In the genomic region with DNA sequence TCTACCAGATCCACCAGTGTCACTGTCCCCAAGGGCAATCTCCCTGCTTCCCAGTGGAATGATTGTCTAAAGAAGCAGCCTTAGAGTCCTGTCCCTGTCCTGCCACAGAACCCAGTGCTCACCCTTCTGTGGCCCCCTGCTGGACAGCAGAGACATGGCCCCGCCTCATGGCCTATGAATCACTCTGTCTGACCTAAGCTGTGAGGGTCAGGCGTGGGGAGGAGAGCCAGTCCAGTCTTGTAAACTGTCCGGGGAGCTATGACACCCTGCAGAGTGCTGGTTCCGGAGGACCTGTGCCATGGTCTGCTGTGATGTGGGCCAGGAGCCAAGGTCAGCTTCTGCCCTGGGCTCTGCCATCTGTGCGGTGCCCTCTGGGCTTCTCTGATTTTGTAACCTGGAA, we compare ENCODE assay signal across 8 mouse cellular contexts.
A peak's percentile ranks its signal among the peaks of the same experiment; 100 is the strongest.
DNase-seq lines count a peak whose midpoint lies in the region; ATAC-seq and TF ChIP-seq lines count a peak whose summit lies in the region.

No protein-coding gene starts in this region.

- peak; percentile 85 for DNase-seq in 3T3-L1 (ENCODE audit: low read depth, low spot score)
- DNase-seq in G1E (ENCODE audit: low spot score): peak; percentile 58
- DNase-seq in cerebellum, adult 2 months: peak; percentile 68 to 70
- peak; percentile 70 to 83 for DNase-seq in gastrocnemius, postnatal 4 days (ENCODE audit: low spot score in 2 of 2)
- DNase-seq in kidney, adult 8-10 months: peak; percentile 59 to 72
- DNase-seq in lung, embryonic 14.5 days: peak; percentile 81
- peak; percentile 74 for DNase-seq in retina, postnatal 1 day
- no peak for DNase-seq in frontal cortex, postnatal 25 days (ENCODE audit: low spot score in 2 of 2)

- ATAC-seq in G1E (ENCODE audit: extremely low read depth, insufficient number of reproducible peaks, low FRiP score, poor library complexity, severe bottlenecking): peak; percentile 57
- ATAC-seq in lung, embryonic 14.5 days (ENCODE audit: insufficient read depth): peak; percentile 84

- H3K4me3 ChIP-seq in G1E (ENCODE audit: low read depth, low read length): no peak overlapping the region
- no peak overlapping the region for H3K4me3 ChIP-seq in cerebellum, adult 2 months (replicated peaks; ENCODE audit: insufficient read depth, low read depth, low read length)
- H3K4me3 ChIP-seq in lung, embryonic 14.5 days (ENCODE audit: low read depth, low read length): no peak overlapping the region

- H3K4me2 ChIP-seq in lung, embryonic 14.5 days: no peak overlapping the region

- H3K9ac ChIP-seq in lung, embryonic 14.5 days: no peak overlapping the region

- no peak for TF ChIP-seq POLR2A in cerebellum, adult 2 months (IDR thresholded peaks at IDR 0.05; ENCODE audit: borderline replicate concordance, insufficient read depth, low read length)

- peaks cover 28% of the 10 kb centered on the region for H3K27me3 ChIP-seq in G1E (ENCODE audit: insufficient read depth, low read length)
- no peaks in the 10 kb centered on the region for H3K27me3 ChIP-seq in cerebellum, adult 2 months (ENCODE audit: control insufficient read depth, insufficient read depth, low read length)
- no peaks in the 10 kb centered on the region for H3K27me3 ChIP-seq in lung, embryonic 14.5 days (ENCODE audit: insufficient read depth, low read length)

- no peak overlapping the region for H3K27ac ChIP-seq in cerebellum, adult 2 months (ENCODE audit: insufficient read depth, low read length)
- no peak overlapping the region for H3K27ac ChIP-seq in lung, embryonic 14.5 days (ENCODE audit: low read depth)

- no peaks in the 10 kb centered on the region for H3K36me3 ChIP-seq in G1E (replicated peaks)
- no peaks in the 10 kb centered on the region for H3K36me3 ChIP-seq in lung, embryonic 14.5 days (ENCODE audit: insufficient read depth)

- H3K4me1 ChIP-seq in G1E (ENCODE audit: insufficient read depth, low read depth, low read length): no peaks in the 10 kb centered on the region
- peaks cover 17% of the 10 kb centered on the region for H3K4me1 ChIP-seq in cerebellum, adult 2 months (ENCODE audit: control insufficient read depth, insufficient read depth, low read length)
- H3K4me1 ChIP-seq in lung, embryonic 14.5 days (ENCODE audit: insufficient read depth): no peaks in the 10 kb centered on the region

- no peaks in the 10 kb centered on the region for H3K9me3 ChIP-seq in G1E (replicated peaks)
- H3K9me3 ChIP-seq in lung, embryonic 14.5 days (ENCODE audit: low read depth, low read length): no peaks in the 10 kb centered on the region

- 6% methylated on average over 5 of the region's 5 CpGs for WGBS in cerebellum, adult 2 months
- WGBS in lung, embryonic 14.5 days: 22% methylated on average over 5 of the region's 5 CpGs

- TF ChIP-seq CTCF in G1E (IDR thresholded peaks at IDR 0.05; ENCODE audit: low read depth, low read length): peak; percentile 82
- TF ChIP-seq CTCF in cerebellum, adult 2 months (IDR thresholded peaks at IDR 0.05; ENCODE audit: borderline replicate concordance, insufficient read depth, low read depth, low read length): peak; percentile 69
- peak; percentile 95 for TF ChIP-seq CTCF in lung, embryonic 14.5 days (IDR thresholded peaks at IDR 0.05; ENCODE audit: low read depth)

Comparison
In these comparisons a context has a peak if more than half of its experiments do, and no peak if none do; other contexts are left out.
1. DNase-seq: peak in 3T3-L1 (single experiment), G1E (single experiment), cerebellum, adult 2 months (2 of 2), gastrocnemius, postnatal 4 days (2 of 2), kidney, adult 8-10 months (2 of 2), lung, embryonic 14.5 days (single experiment) and retina, postnatal 1 day (single experiment); none in frontal cortex, postnatal 25 days (0 of 2).
2. Peak in every context shown above with its lines, with median percentiles within 50 percentile points of each other: CTCF ChIP-seq.